ENCODE assay signal across 9 mouse cellular contexts in genomic region chr14:45507923-45508322, GRCm38 (mm10). TPM values are rescaled to one million over a fixed set of nuclear protein-coding genes. Genes with fewer than 3 reads are reported as not detected.
A peak's percentile ranks its signal among the peaks of the same experiment; 100 is the strongest.
DNase-seq lines count a peak whose midpoint lies in the region; ATAC-seq and TF ChIP-seq lines count a peak whose summit lies in the region.
"Had no signal": no experiment of that assay in that cellular context is flagged by ENCODE, and none has a peak within 500 bp of the region (broad histone marks: within the 10 kb centered on the region; RNA-seq: fewer than 3 reads in every experiment).

No protein-coding gene starts in this region.

- peaks cover 39% of the 10 kb centered on the region for H3K4me1 ChIP-seq in embryonic fibroblast, embryonic 13.5 days (ENCODE audit: control insufficient read depth, insufficient read depth, low read length)
- peaks cover 33% of the 10 kb centered on the region for H3K4me1 ChIP-seq in hindbrain, embryonic 12.5 days
- peaks cover 61% of the 10 kb centered on the region for H3K4me1 ChIP-seq in limb, embryonic 13.5 days
- H3K4me1 ChIP-seq in stomach, embryonic 15.5 days, result peaks cover 20% of the 10 kb centered on the region
- no peaks in the 10 kb centered on the region for H3K4me1 ChIP-seq in thymus, adult 2 months (replicated peaks; ENCODE audit: control insufficient read depth, insufficient read depth, low read length)
- H3K4me1 ChIP-seq: megakaryocyte, embryonic 14.5 days had no signal

- H3K27me3 ChIP-seq in hindbrain, embryonic 12.5 days, result no peaks in the 10 kb centered on the region
- H3K27me3 ChIP-seq in limb, embryonic 13.5 days, result no peaks in the 10 kb centered on the region
- no peaks in the 10 kb centered on the region for H3K27me3 ChIP-seq in stomach, embryonic 15.5 days (replicated peaks)
- H3K27me3 ChIP-seq in thymus, adult 2 months (ENCODE audit: control insufficient read depth, insufficient read depth, low read length), result no peaks in the 10 kb centered on the region

- H3K27ac ChIP-seq in embryonic fibroblast, embryonic 13.5 days (ENCODE audit: insufficient read depth, low read length), result peak overlapping the region; percentile 16; the same call in 1 of the 2 replicates
- H3K27ac ChIP-seq in hindbrain, embryonic 12.5 days, result peak overlapping the region; percentile 36
- peak overlapping the region; percentile 69 for H3K27ac ChIP-seq in limb, embryonic 13.5 days
- peak overlapping the region; percentile 46 for H3K27ac ChIP-seq in stomach, embryonic 15.5 days
- H3K27ac ChIP-seq in thymus, adult 2 months (ENCODE audit: control insufficient read depth, insufficient read depth, low read length), result no peak overlapping the region

- peak; percentile 9 for DNase-seq in adrenal gland, postnatal 25 days
- no peak for DNase-seq in cerebellum, adult 8-10 months
- DNase-seq in thymus, adult 2 months, result no peak

- WGBS in hindbrain, embryonic 12.5 days, result 54% methylated on average over 4 of the region's 4 CpGs
- 10% methylated on average over 4 of the region's 4 CpGs for WGBS in limb, embryonic 13.5 days
- 25% methylated on average over 4 of the region's 4 CpGs for WGBS in stomach, embryonic 15.5 days
- 49% methylated on average over 4 of the region's 4 CpGs for WGBS in thymus, adult 2 months

- TF ChIP-seq POLR2A in embryonic fibroblast, embryonic 13.5 days (IDR thresholded peaks at IDR 0.05; ENCODE audit: low read depth, low read length), result no peak
- TF ChIP-seq POLR2A in thymus, adult 2 months (IDR thresholded peaks at IDR 0.05; ENCODE audit: control insufficient read depth, extremely low read depth, insufficient read depth, low read length, poor library complexity), result no peak

- no peaks in the 10 kb centered on the region for H3K9me3 ChIP-seq in hindbrain, embryonic 12.5 days (replicated peaks)
- H3K9me3 ChIP-seq in limb, embryonic 13.5 days, result no peaks in the 10 kb centered on the region
- no peaks in the 10 kb centered on the region for H3K9me3 ChIP-seq in stomach, embryonic 15.5 days
- H3K9me3 ChIP-seq: megakaryocyte, embryonic 14.5 days had no signal

- TF ChIP-seq CTCF in embryonic fibroblast, embryonic 13.5 days (IDR thresholded peaks at IDR 0.05; ENCODE audit: borderline replicate concordance, insufficient read depth, low read length), result no peak
- TF ChIP-seq CTCF in thymus, adult 2 months (IDR thresholded peaks at IDR 0.05; ENCODE audit: borderline replicate concordance, control insufficient read depth, extremely low read depth, insufficient read depth, low read length, poor library complexity), result no peak

- no peak overlapping the region for H3K4me3 ChIP-seq in embryonic fibroblast, embryonic 13.5 days (ENCODE audit: insufficient read depth, low read length)
- no peak overlapping the region for H3K4me3 ChIP-seq in hindbrain, embryonic 12.5 days
- no peak overlapping the region for H3K4me3 ChIP-seq in limb, embryonic 13.5 days
- no peak overlapping the region for H3K4me3 ChIP-seq in stomach, embryonic 15.5 days (replicated peaks)
- H3K4me3 ChIP-seq in thymus, adult 2 months (ENCODE audit: control insufficient read depth, insufficient read depth, low read length), result no peak overlapping the region
- H3K4me3 ChIP-seq: megakaryocyte, embryonic 14.5 days had no signal

- H3K36me3 ChIP-seq in hindbrain, embryonic 12.5 days, result peaks cover 12% of the 10 kb centered on the region
- peaks cover 31% of the 10 kb centered on the region for H3K36me3 ChIP-seq in limb, embryonic 13.5 days
- no peaks in the 10 kb centered on the region for H3K36me3 ChIP-seq in stomach, embryonic 15.5 days
- H3K36me3 ChIP-seq in thymus, adult 2 months (ENCODE audit: control insufficient read depth, insufficient read depth, low read length), result no peaks in the 10 kb centered on the region

- no peak overlapping the region for H3K4me2 ChIP-seq in hindbrain, embryonic 12.5 days (replicated peaks)
- H3K4me2 ChIP-seq in limb, embryonic 13.5 days (replicated peaks), result no peak overlapping the region; the same call in 1 of the 2 replicates
- no peak overlapping the region for H3K4me2 ChIP-seq in stomach, embryonic 15.5 days

- H3K9ac ChIP-seq in hindbrain, embryonic 12.5 days, result peak overlapping the region; percentile 5; the same call in 1 of the 2 replicates
- H3K9ac ChIP-seq in limb, embryonic 13.5 days, result no peak overlapping the region; the same call in 1 of the 2 replicates
- no peak overlapping the region for H3K9ac ChIP-seq in stomach, embryonic 15.5 days

- no peak for ATAC-seq in hindbrain, embryonic 12.5 days (ENCODE audit: low FRiP score)
- ATAC-seq in limb, embryonic 13.5 days (ENCODE audit: low FRiP score, low read depth), result no peak
- ATAC-seq in stomach, embryonic 15.5 days (ENCODE audit: insufficient read depth, low FRiP score, low read depth), result no peak
- ATAC-seq in CD4-positive, CD25-positive, alpha-beta regulatory T cell, adult 4 months, result no peak

RNA-seq across cellular contexts. Expression of gene Fermt2, which starts 22.0 kb away (rescaled TPM):
- total RNA-seq in adrenal gland, postnatal 25 days (2021), result 89.6 and 113 TPM in 2 replicates
- polyA plus RNA-seq in embryonic fibroblast, embryonic 13.5 days (2011; ENCODE audit: insufficient read length, low read depth, missing spikeins), result 244 and 317 TPM in 2 replicates
- 75.1 and 84.3 TPM in 2 replicates for polyA plus RNA-seq in hindbrain, embryonic 12.5 days (2016; fragmentation: Nextera tagmentation; extraction: Ambion mirVana)
- 138 and 147 TPM in 2 replicates for polyA plus RNA-seq in limb, embryonic 13.5 days (2015; fragmentation: Nextera tagmentation; extraction: Ambion mirVana)
- polyA plus RNA-seq in stomach, embryonic 15.5 days (2015; fragmentation: Nextera tagmentation; extraction: Ambion mirVana), result 195 and 200 TPM in 2 replicates
- polyA plus RNA-seq in CD4-positive, CD25-positive, alpha-beta regulatory T cell, adult 4 months (2017; shearing (Covaris generic)), result not detected
- 3.9 and 8.2 TPM in 2 replicates for polyA plus RNA-seq in thymus, adult 2 months (2012; rRNA removed)
